Mouse (Mus musculus) E14TG2a.4 (cell line): ENCODE results near the gene Nup210.

ENCODE experiments used
- CTCF ChIP-seq: conservative IDR thresholded peaks from 2 replicates; pipeline ENCODE4 v1.5.1; 2014; ENCODE audit warnings: low read length
- NANOG ChIP-seq: IDR thresholded peaks from 2 replicates; pipeline ENCODE4 v1.6.1; 2014; ENCODE audit warnings: borderline replicate concordance, low read length, mixed read lengths
- POU5F1 ChIP-seq: IDR thresholded peaks from 2 replicates; pipeline ENCODE4 v1.6.1; 2014; ENCODE audit warnings: low read length, borderline replicate concordance

DNA sequence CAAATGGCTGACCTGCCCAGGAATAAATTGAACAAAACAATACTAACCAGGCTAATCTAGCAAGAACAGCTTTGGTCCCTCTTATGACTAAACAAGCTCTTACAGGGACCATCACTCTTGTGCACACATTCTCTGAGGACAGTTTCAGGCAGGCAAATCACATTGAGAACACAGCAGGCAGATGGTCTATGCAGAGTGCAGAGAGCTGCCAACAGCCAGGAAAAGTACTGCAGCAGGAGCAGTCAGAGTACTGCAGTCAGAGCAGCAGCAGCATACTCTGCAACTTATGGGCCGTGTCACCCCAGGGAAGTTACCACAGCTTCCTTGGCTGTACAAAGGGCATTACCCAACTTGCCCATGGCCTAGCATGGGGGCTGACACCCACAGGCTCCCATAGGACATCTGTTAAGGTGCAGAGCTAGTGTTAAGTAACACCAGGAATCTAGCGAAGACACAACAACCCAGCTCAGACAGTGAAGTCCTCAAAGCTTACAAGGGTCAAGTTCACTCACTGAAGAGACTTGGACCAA, 21.5 kb downstream of the Nup210 start:
- TF ChIP-seq CTCF: no peak
- TF ChIP-seq NANOG: no peak
- TF ChIP-seq POU5F1: no peak
